Mouse (Mus musculus): Measurements from ENCODE around the gene Fbxw2.

DNA sequence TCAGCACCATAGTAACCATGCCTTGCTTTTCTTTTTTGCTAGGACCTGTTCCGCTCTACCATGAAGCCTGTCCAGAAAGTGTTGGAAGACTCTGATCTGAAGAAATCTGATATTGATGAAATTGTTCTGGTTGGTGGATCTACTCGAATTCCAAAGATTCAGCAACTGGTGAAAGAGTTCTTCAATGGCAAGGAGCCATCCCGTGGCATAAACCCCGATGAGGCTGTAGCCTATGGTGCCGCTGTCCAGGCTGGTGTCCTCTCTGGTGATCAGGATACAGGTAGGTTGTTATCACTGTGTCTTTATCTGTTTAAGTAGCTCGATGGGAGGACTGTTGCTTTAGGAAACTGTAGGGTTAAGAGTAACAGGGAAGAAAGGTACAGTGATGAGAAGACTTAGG is 51.6 kb downstream of the Fbxw2 start:
- no peak for TF ChIP-seq CTCF (IDR thresholded peaks at IDR 0.05)
- no peak for TF ChIP-seq EP300 (IDR thresholded peaks at IDR 0.05)

Data from lung, postnatal 0 days (tissue).